Mouse (Mus musculus) midbrain, embryonic 16.5 days (tissue): ENCODE data around the gene Vdac1. TPM values are rescaled to one million over a fixed set of nuclear protein-coding genes. Genes with fewer than 3 reads are reported as not detected.

Source experiments
- ATAC-seq: fragments of 200-750 bp; cut with Nextera tagmentation; 2 replicates; pipeline ENCODE4 v1.8.0; 2017; ENCODE audit warnings: moderate TSS enrichment
- H3K27ac ChIP-seq: fragments of 300-500 bp; sonication (generic); 2 replicates; pipeline ENCODE4 v1.5.1; 2014; ENCODE audit warnings: mild to moderate bottlenecking, low read length, mixed read lengths
- H3K27me3 ChIP-seq: fragments of 300-500 bp; sonication (generic); 2 replicates; pipeline ENCODE4 v1.6.1; 2014; ENCODE audit warnings: low read depth, low read length, mixed read lengths; ENCODE audit not compliant: control insufficient read depth, insufficient read depth
- H3K36me3 ChIP-seq: fragments of 300-500 bp; sonication (generic); 2 replicates; pipeline ENCODE4 v1.6.1; 2014; ENCODE audit warnings: mild to moderate bottlenecking, low read length, moderate library complexity, mixed read lengths; ENCODE audit not compliant: control insufficient read depth, insufficient read depth
- H3K4me1 ChIP-seq: fragments of 300-500 bp; sonication (generic); 2 replicates; pipeline ENCODE4 v1.6.1; 2014; ENCODE audit warnings: mild to moderate bottlenecking, low read length, mixed read lengths; ENCODE audit not compliant: control insufficient read depth, insufficient read depth
- H3K4me2 ChIP-seq: fragments of 300-500 bp; sonication (generic); 2 replicates; pipeline ENCODE4 v1.6.1; 2014; ENCODE audit warnings: mild to moderate bottlenecking, low read length, mixed read lengths
- H3K4me3 ChIP-seq: fragments of 300-500 bp; sonication (generic); 2 replicates; pipeline ENCODE4 v1.5.1; 2014; ENCODE audit warnings: low read depth, mild to moderate bottlenecking, low read length, moderate library complexity, mixed read lengths
- H3K9ac ChIP-seq: fragments of 300-500 bp; sonication (generic); 2 replicates; pipeline ENCODE4 v1.6.1; 2014; ENCODE audit warnings: low read depth, low read length, mixed read lengths
- H3K9me3 ChIP-seq: fragments of 300-500 bp; sonication (generic); replicated peaks from 2 replicates; pipeline ENCODE4 v1.6.1; 2014; ENCODE audit warnings: mild to moderate bottlenecking, low read length, mixed read lengths; ENCODE audit not compliant: control insufficient read depth, poor library complexity, severe bottlenecking
- WGBS: fragments of 180-500 bp; shearing (Covaris S2); extraction: QIAGEN DNeasy Blood & Tissue Kit; methylation state at CpG from one replicate; pipeline ENCODE4 v1.1.7; 2014; 5-methylcytosine and 5-hydroxymethylcytosine counted together
- polyA plus RNA-seq: library from polyadenylated mRNA; unstranded; fragments of >200 nt; fragmentation: Nextera tagmentation; extraction: Ambion mirVana; gene quantifications from 2 replicates; pipeline ENCODE4 v1.2.1, GENCODE M21; 2015

Gene Vdac1
- polyA plus RNA-seq, 1 experiment from 2014 or later, result 402 TPM

- Histone ChIP-seq H3K9ac (no peak overlapping the region), H3K9me3 (no peaks in the 10 kb centered on the region), H3K4me2 (no peak overlapping the region), H3K27me3 (no peaks in the 10 kb centered on the region; the same call in 1 of the 2 replicates), H3K36me3 (no peaks in the 10 kb centered on the region), H3K27ac (no peak overlapping the region), H3K4me3 (no peak overlapping the region), H3K4me1 (no peaks in the 10 kb centered on the region)
- ATAC-seq, result no peak
- 68% methylated on average over 2 of the region's 2 CpGs for WGBS
Measured at GRCm38 (mm10) chr11:52433797-52434195, 73.1 kb downstream of the Vdac1 start.

- Histone ChIP-seq H3K27ac (no peak overlapping the region), H3K4me2 (no peak overlapping the region), H3K4me1 (no peaks in the 10 kb centered on the region), H3K9me3 (no peaks in the 10 kb centered on the region), H3K9ac (no peak overlapping the region), H3K27me3 (no peaks in the 10 kb centered on the region; the same call in 1 of the 2 replicates), H3K36me3 (no peaks in the 10 kb centered on the region), H3K4me3 (no peak overlapping the region)
- WGBS, result 94% methylated on average over 5 of the region's 5 CpGs
- no peak for ATAC-seq
Measured at GRCm38 (mm10) chr11:52435466-52435865, 74.8 kb downstream of the Vdac1 start.

GRCm38 (mm10) chr11:52437123-52437522, 76.5 kb downstream of the Vdac1 start:
- Histone ChIP-seq H3K4me1 (no peaks in the 10 kb centered on the region), H3K9ac (no peak overlapping the region), H3K4me2 (no peak overlapping the region), H3K27ac (no peak overlapping the region), H3K9me3 (no peaks in the 10 kb centered on the region), H3K36me3 (no peaks in the 10 kb centered on the region), H3K4me3 (no peak overlapping the region), H3K27me3 (no peaks in the 10 kb centered on the region; the same call in 1 of the 2 replicates)
- WGBS, result 21% methylated on average over 10 of the region's 10 CpGs
- ATAC-seq, result no peak

Other genes starting within 250 kb of the Vdac1 start
- not detected in 2 replicates for gene Olfr1373, start 215.3 kb upstream of the Vdac1 start, polyA plus RNA-seq
- not detected in 2 replicates for gene Olfr1371, start 146.9 kb upstream of the Vdac1 start, polyA plus RNA-seq
- 1,072 and 1,120 TPM in 2 replicates for gene Skp1a, start 128.9 kb upstream of the Vdac1 start, polyA plus RNA-seq
- gene Tcf7, start 77.8 kb upstream of the Vdac1 start, polyA plus RNA-seq, result 2.3 and 3.2 TPM in 2 replicates
- gene 9530068E07Rik, start 35.6 kb downstream of the Vdac1 start, polyA plus RNA-seq, result 130 and 138 TPM in 2 replicates